Mouse (Mus musculus): Measurements from ENCODE around the gene Hnrnpl. TPM values are rescaled to one million over a fixed set of nuclear protein-coding genes. Genes with fewer than 3 reads are reported as not detected.

Gene Hnrnpl
- polyA plus RNA-seq, 1 experiment from 2014 or later, result 144 TPM

- peak overlapping the region; percentile 66 for H3K4me2 ChIP-seq (replicated peaks; ENCODE audit: low read depth)
- H3K9ac ChIP-seq (ENCODE audit: low read depth, low read length), result peak overlapping the region; percentile 96
- no peaks in the 10 kb centered on the region for H3K9me3 ChIP-seq (ENCODE audit: control insufficient read depth)
- TF ChIP-seq CTCF (IDR thresholded peaks at IDR 0.05; ENCODE audit: low read depth), result no peak
- H3K4me1 ChIP-seq (replicated peaks; ENCODE audit: control insufficient read depth, insufficient read depth, low read length), result peaks cover 10% of the 10 kb centered on the region; the same call in 1 of the 2 replicates
- H3K4me3 ChIP-seq (ENCODE audit: low read depth, low read length), result peak overlapping the region; percentile 92
- peaks cover 46% of the 10 kb centered on the region for H3K36me3 ChIP-seq (ENCODE audit: control insufficient read depth, insufficient read depth)
- 29% methylated on average over 4 of the region's 4 CpGs for WGBS
- no peaks in the 10 kb centered on the region for H3K27me3 ChIP-seq (replicated peaks; ENCODE audit: control insufficient read depth, insufficient read depth, low read length)
- peak overlapping the region; percentile 58 for H3K27ac ChIP-seq (ENCODE audit: low read depth, low read length)
- ATAC-seq, result no peak
These were observed 4.1 kb downstream of the Hnrnpl start for GRCm38 (mm10) chr7:28812436-28812835.

- Histone ChIP-seq H3K9me3 (ENCODE audit: control insufficient read depth) (no peaks in the 10 kb centered on the region), H3K27me3 (replicated peaks; ENCODE audit: control insufficient read depth, insufficient read depth, low read length) (no peaks in the 10 kb centered on the region), H3K36me3 (ENCODE audit: control insufficient read depth, insufficient read depth) (peaks cover 51% of the 10 kb centered on the region), H3K4me1 (replicated peaks; ENCODE audit: control insufficient read depth, insufficient read depth, low read length) (peaks cover 5% of the 10 kb centered on the region; the same call in 1 of the 2 replicates), H3K9ac (ENCODE audit: low read depth, low read length) (no peak overlapping the region), H3K4me3 (ENCODE audit: low read depth, low read length) (peak overlapping the region; percentile 92), H3K27ac (ENCODE audit: low read depth, low read length) (peak overlapping the region; percentile 58; the same call in 1 of the 2 replicates), H3K4me2 (replicated peaks; ENCODE audit: low read depth) (peak overlapping the region; percentile 66)
- TF ChIP-seq CTCF (IDR thresholded peaks at IDR 0.05; ENCODE audit: low read depth), result peak; percentile 61
- ATAC-seq, result no peak
- 45% methylated on average over 5 of the region's 5 CpGs for WGBS
These were observed 4.6 kb downstream of the Hnrnpl start for GRCm38 (mm10) chr7:28812949-28813348.

- peaks cover 5% of the 10 kb centered on the region; the same call in 1 of the 2 replicates for H3K4me1 ChIP-seq (replicated peaks; ENCODE audit: control insufficient read depth, insufficient read depth, low read length)
- no peak overlapping the region; the same call in 1 of the 2 replicates for H3K4me2 ChIP-seq (replicated peaks; ENCODE audit: low read depth)
- no peak for ATAC-seq
- 0 out of 2 replicates have a peak overlapping the region, but pooled peaks have one; percentile 16 for H3K27ac ChIP-seq (ENCODE audit: low read depth, low read length)
- H3K9me3 ChIP-seq (ENCODE audit: control insufficient read depth), result no peaks in the 10 kb centered on the region
- 0 out of 2 replicates have a peak overlapping the region, but pooled peaks have one; percentile 3 for H3K4me3 ChIP-seq (ENCODE audit: low read depth, low read length)
- 47% methylated on average over 5 of the region's 5 CpGs for WGBS
- no peaks in the 10 kb centered on the region for H3K27me3 ChIP-seq (replicated peaks; ENCODE audit: control insufficient read depth, insufficient read depth, low read length)
- no peak for TF ChIP-seq CTCF (IDR thresholded peaks at IDR 0.05; ENCODE audit: low read depth)
- peaks cover 64% of the 10 kb centered on the region for H3K36me3 ChIP-seq (ENCODE audit: control insufficient read depth, insufficient read depth)
- H3K9ac ChIP-seq (ENCODE audit: low read depth, low read length), result no peak overlapping the region
These were observed 6.1 kb downstream of the Hnrnpl start for GRCm38 (mm10) chr7:28814306-28815034.

- H3K9ac ChIP-seq (ENCODE audit: low read depth, low read length), result no peak overlapping the region
- 86% methylated on average over 9 of the region's 9 CpGs for WGBS
These were observed 6.9 kb downstream of the Hnrnpl start for GRCm38 (mm10) chr7:28815230-28815629.

GRCm38 (mm10) chr7:28816201-28816600 is 7.9 kb downstream of the Hnrnpl start:
- peaks cover 5% of the 10 kb centered on the region; the same call in 1 of the 2 replicates for H3K4me1 ChIP-seq (replicated peaks; ENCODE audit: control insufficient read depth, insufficient read depth, low read length)
- WGBS, result 79% methylated on average over 9 of the region's 9 CpGs
- H3K9me3 ChIP-seq (ENCODE audit: control insufficient read depth), result no peaks in the 10 kb centered on the region
- H3K36me3 ChIP-seq (ENCODE audit: control insufficient read depth, insufficient read depth), result peaks cover 82% of the 10 kb centered on the region
- no peak overlapping the region for H3K9ac ChIP-seq (ENCODE audit: low read depth, low read length)
- no peaks in the 10 kb centered on the region for H3K27me3 ChIP-seq (replicated peaks; ENCODE audit: control insufficient read depth, insufficient read depth, low read length)
- H3K27ac ChIP-seq (ENCODE audit: low read depth, low read length), result peak overlapping the region; percentile 35; the same call in 1 of the 2 replicates
- no peak for TF ChIP-seq CTCF (IDR thresholded peaks at IDR 0.05; ENCODE audit: low read depth)
- no peak for ATAC-seq
- H3K4me2 ChIP-seq (replicated peaks; ENCODE audit: low read depth), result no peak overlapping the region
- H3K4me3 ChIP-seq (ENCODE audit: low read depth, low read length), result no peak overlapping the region

More at GRCm38 (mm10) chr7:28815230-28815629, 6.9 kb downstream of the Hnrnpl start:
- H3K9me3 ChIP-seq (ENCODE audit: control insufficient read depth), result no peaks in the 10 kb centered on the region
- no peak overlapping the region for H3K4me2 ChIP-seq (replicated peaks; ENCODE audit: low read depth)
- H3K27ac ChIP-seq (ENCODE audit: low read depth, low read length), result 0 out of 2 replicates have a peak overlapping the region, but pooled peaks have one; percentile 16
- H3K27me3 ChIP-seq (replicated peaks; ENCODE audit: control insufficient read depth, insufficient read depth, low read length), result no peaks in the 10 kb centered on the region
- no peak for ATAC-seq
- no peak overlapping the region for H3K4me3 ChIP-seq (ENCODE audit: low read depth, low read length)
- H3K4me1 ChIP-seq (replicated peaks; ENCODE audit: control insufficient read depth, insufficient read depth, low read length), result peaks cover 5% of the 10 kb centered on the region; the same call in 1 of the 2 replicates
- H3K36me3 ChIP-seq (ENCODE audit: control insufficient read depth, insufficient read depth), result peaks cover 72% of the 10 kb centered on the region
- TF ChIP-seq CTCF (IDR thresholded peaks at IDR 0.05; ENCODE audit: low read depth), result no peak

- WGBS, result 82% methylated on average over 10 of the region's 10 CpGs
- ATAC-seq, result no peak
- Histone ChIP-seq H3K27ac (ENCODE audit: low read depth, low read length) (peak overlapping the region; percentile 35; the same call in 1 of the 2 replicates), H3K4me2 (replicated peaks; ENCODE audit: low read depth) (no peak overlapping the region), H3K36me3 (ENCODE audit: control insufficient read depth, insufficient read depth) (peaks cover 89% of the 10 kb centered on the region), H3K27me3 (replicated peaks; ENCODE audit: control insufficient read depth, insufficient read depth, low read length) (no peaks in the 10 kb centered on the region), H3K9me3 (ENCODE audit: control insufficient read depth) (no peaks in the 10 kb centered on the region), H3K9ac (ENCODE audit: low read depth, low read length) (no peak overlapping the region), H3K4me3 (ENCODE audit: low read depth, low read length) (no peak overlapping the region), H3K4me1 (replicated peaks; ENCODE audit: control insufficient read depth, insufficient read depth, low read length) (peaks cover 5% of the 10 kb centered on the region; the same call in 1 of the 2 replicates)
- no peak for TF ChIP-seq CTCF (IDR thresholded peaks at IDR 0.05; ENCODE audit: low read depth)
These were observed 8.6 kb downstream of the Hnrnpl start for GRCm38 (mm10) chr7:28816920-28817319.

All from intestine, postnatal 0 days (tissue).